Mouse (Mus musculus) v-Abl transformed pro-B cells (cell line): Measurements from ENCODE around the gene Slitrk2.

Experiments
- in situ Hi-C, 2 experiments: fragments of 400-800 bp; cut with MboI; formaldehyde crosslinking; loops; one replicate each; pipeline ENCODE4 v1.15.1; 2025; ENCODE audit not compliant: unreplicated experiment in 2 of 2

Slitrk2 gene

DNA sequence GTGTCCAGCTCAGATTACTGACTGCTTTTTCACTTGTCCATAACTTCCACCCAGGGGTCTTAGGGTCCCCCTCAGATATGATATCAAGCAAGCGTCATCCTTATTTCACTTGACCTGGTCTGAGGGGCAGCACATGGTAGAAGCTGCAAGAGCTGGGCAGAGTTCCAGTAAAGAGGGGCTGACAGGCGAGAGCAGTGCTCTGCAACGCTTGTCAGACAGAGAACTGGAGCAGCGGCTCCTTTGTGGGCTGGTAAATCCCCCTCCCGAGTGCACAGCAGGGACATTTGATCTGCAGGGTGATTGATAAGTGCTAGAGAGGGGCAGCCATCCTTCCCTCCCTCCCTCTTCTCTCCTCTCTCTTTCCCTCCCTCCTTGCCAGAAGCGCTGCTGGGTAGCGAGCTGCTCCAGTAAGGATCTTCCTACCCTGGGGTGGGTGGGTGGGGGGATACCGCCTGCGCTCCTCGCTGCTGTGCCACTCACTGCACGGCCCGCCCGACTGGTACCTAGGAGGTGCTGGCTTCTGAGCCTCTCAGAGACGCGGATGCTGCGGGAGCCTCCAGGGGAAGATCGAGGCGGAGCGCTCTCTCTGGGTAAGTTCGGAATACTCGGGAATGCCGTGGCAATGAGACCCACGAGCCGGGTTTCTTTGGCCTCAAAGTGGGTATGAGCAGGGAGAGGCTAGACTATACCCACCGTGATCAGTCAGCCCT lies at the start of gene Slitrk2:
Gene Slitrk2 (plus strand): TSS at position 408 of the 710 bp plus-strand sequence.
- in situ Hi-C loops: no loop called here

DNA sequence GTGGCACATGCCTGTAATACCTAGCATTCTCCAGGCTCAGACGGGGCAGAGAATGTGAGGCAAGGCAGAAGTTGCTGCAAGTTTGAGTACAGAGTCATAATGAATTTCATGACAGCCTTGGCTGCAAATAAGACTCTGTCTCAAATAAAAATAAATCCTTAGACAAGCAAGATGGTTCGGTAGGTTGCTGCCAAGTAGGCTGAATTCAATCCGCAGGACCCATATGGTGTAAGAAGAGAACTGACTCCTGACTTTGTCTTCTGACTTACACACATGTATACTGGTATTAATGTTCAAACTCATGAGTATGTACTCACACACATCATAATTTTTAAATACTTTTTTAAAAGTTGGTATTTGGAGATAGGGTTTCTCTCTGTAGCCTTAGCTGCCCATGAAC lies 43.6 kb upstream of the Slitrk2 start:
- in situ Hi-C loops: no loop called here

DNA sequence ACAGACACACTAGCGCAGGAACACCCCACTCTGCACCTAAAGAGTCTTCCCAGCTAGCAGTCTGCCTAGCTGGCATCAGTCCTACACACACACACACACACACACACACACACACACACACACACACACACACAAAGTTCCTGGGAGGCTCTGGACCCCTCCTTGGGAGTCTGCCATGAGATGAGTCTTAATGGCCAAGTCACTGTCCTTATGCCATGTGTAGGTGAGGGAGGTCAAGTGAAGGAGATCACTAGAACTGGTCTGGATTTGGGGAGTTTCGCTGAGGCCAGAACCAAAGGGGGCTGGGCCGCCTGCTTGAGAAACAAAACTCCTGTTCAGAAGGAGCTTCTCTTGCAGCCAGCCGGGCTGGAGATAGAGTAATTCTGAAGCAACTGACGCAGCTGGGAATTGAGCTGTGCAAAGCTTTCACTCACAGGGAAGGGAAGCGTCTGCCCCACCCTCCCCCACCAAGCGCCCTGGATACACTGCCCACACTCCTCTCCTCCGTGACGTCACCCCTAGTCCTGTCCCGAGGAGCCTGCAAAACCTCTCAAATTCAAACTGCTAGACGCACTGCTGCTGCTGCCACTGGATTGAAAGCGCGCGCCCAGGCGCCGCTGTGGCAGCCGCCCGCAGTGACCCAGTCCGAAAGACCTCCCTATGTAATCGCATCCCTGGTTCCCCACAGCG lies 3.5 kb downstream of the Slitrk2 start:
- in situ Hi-C loops: no loop called here

- in situ Hi-C loops: no loop called here
Observed at GRCm38 (mm10) chrX:66657365-66657764, 8.2 kb downstream of the Slitrk2 start.

GRCm38 (mm10) chrX:66676959-66677358 lies 27.8 kb downstream of the Slitrk2 start:
- in situ Hi-C loops: no loop called here

GRCm38 (mm10) chrX:66678646-66679045 lies 29.5 kb downstream of the Slitrk2 start:
- in situ Hi-C loops: no loop called here
